Mouse (Mus musculus) heart, postnatal 0 days (tissue): ENCODE results near the gene Cd3eap. TPM values are rescaled to one million over a fixed set of nuclear protein-coding genes. Genes with fewer than 3 reads are reported as not detected.

Source experiments
- ATAC-seq: fragments of 200-750 bp; cut with Nextera tagmentation; 2 replicates; pipeline ENCODE4 v1.8.0; 2017; ENCODE audit warnings: low read depth, moderate number of reproducible peaks, moderate library complexity; ENCODE audit not compliant: insufficient read depth
- DNase-seq: peaks from one replicate; pipeline ENCODE4 v3.0.0-alpha.2; 2016; ENCODE audit warnings: low spot score
- H3K27ac ChIP-seq: fragments of 300-500 bp; sonication (generic); 2 replicates; pipeline ENCODE4 v1.5.1; 2014; ENCODE audit warnings: low read depth, mild to moderate bottlenecking
- H3K27me3 ChIP-seq: fragments of 300-500 bp; sonication (generic); 2 replicates; pipeline ENCODE4 v1.6.1; 2014; ENCODE audit warnings: low read length, mixed read lengths; ENCODE audit not compliant: control insufficient read depth, insufficient read depth
- H3K36me3 ChIP-seq: fragments of 300-500 bp; sonication (generic); replicated peaks from 2 replicates; pipeline ENCODE4 v1.6.1; 2014; ENCODE audit warnings: low read length, mixed read lengths; ENCODE audit not compliant: control insufficient read depth, insufficient read depth
- H3K4me1 ChIP-seq: fragments of 300-500 bp; sonication (generic); 2 replicates; pipeline ENCODE4 v1.6.1; 2014; ENCODE audit warnings: antibody characterized with exemption; ENCODE audit not compliant: control insufficient read depth, insufficient read depth
- H3K4me2 ChIP-seq: fragments of 300-500 bp; sonication (generic); 2 replicates; pipeline ENCODE4 v1.6.1; 2014; ENCODE audit warnings: low read depth, mild to moderate bottlenecking, low read length, moderate library complexity
- H3K4me3 ChIP-seq: fragments of 300-500 bp; sonication (generic); 2 replicates; pipeline ENCODE4 v1.5.1; 2014; ENCODE audit warnings: low read depth, low read length
- H3K9ac ChIP-seq: fragments of 300-500 bp; sonication (generic); replicated peaks from 2 replicates; pipeline ENCODE4 v1.6.1; 2014; ENCODE audit warnings: low read depth, low read length, mixed read lengths
- H3K9me3 ChIP-seq: fragments of 300-500 bp; sonication (generic); replicated peaks from 2 replicates; pipeline ENCODE4 v1.6.1; 2016; ENCODE audit warnings: low read length; ENCODE audit not compliant: control insufficient read depth
- CTCF ChIP-seq: IDR thresholded peaks from 2 replicates; pipeline ENCODE4 v1.5.1; 2016; ENCODE audit warnings: antibody characterized with exemption, control low read depth, low read depth
- EP300 ChIP-seq: IDR thresholded peaks from 2 replicates; pipeline ENCODE4 v1.6.1; 2016; ENCODE audit warnings: antibody characterized with exemption, low read depth
- WGBS: fragments of 180-500 bp; shearing (Covaris S2); extraction: QIAGEN DNeasy Blood & Tissue Kit; methylation state at CpG from one replicate; pipeline ENCODE4 v1.1.7; 2014; 5-methylcytosine and 5-hydroxymethylcytosine counted together
- polyA plus RNA-seq: library from polyadenylated mRNA; unstranded; fragments of >200 nt; fragmentation: Nextera tagmentation; extraction: Ambion mirVana; gene quantifications from 2 replicates; pipeline ENCODE4 v1.2.1, GENCODE M21; 2015
- total RNA-seq: library from RNA; depleted of rRNA; stranded (reverse); fragments of >200 nt; gene quantifications from 2 replicates; pipeline ENCODE4 v1.2.3, GENCODE M21; 2014; ENCODE audit warnings: low replicate concordance; rRNA removed

Cd3eap gene
- total RNA-seq = 1.9 and 3.2 TPM in 2 replicates
- polyA plus RNA-seq = 11.1 and 11.7 TPM in 2 replicates

GRCm38 (mm10) chr7:19359299-19359891 lies at the start of gene Cd3eap, which contains the start of gene Ppp1r13l:
Gene Cd3eap (minus strand): TSS chr7:19359483.
Gene Ppp1r13l (plus strand): TSS chr7:19359749.
- ATAC-seq = peak; percentile 40
- under 1% methylated on average over 31 of the region's 31 CpGs for WGBS
- H3K4me1 ChIP-seq = peaks cover 18% of the 10 kb centered on the region

GRCm38 (mm10) chr7:19405417-19405816 lies 46.1 kb upstream of the Cd3eap start:
- no peak overlapping the region for H3K9ac ChIP-seq
- DNase-seq = peak; percentile 83
- peak; percentile 30; the same call in 1 of the 2 replicates for ATAC-seq

More at GRCm38 (mm10) chr7:19359299-19359891, at the start of gene Cd3eap, which contains the start of gene Ppp1r13l:
- Histone ChIP-seq H3K36me3 (peaks cover 17% of the 10 kb centered on the region), H3K4me2 (peak within 1 kb of the TSS; percentile 79), H3K27me3 (no peaks in the 10 kb centered on the region), H3K27ac (peak within 1 kb of the TSS; percentile 87), H3K9ac (peak within 1 kb of the TSS; percentile 66), H3K9me3 (no peaks in the 10 kb centered on the region), H3K4me3 (peak within 1 kb of the TSS; percentile 62)
- DNase-seq = peak; percentile 90
- TF ChIP-seq CTCF = no peak
- TF ChIP-seq EP300 = 0 out of 2 replicates have a peak, but pooled peaks have one; percentile 70

GRCm38 (mm10) chr7:19404476-19404875 lies 45.2 kb upstream of the Cd3eap start, which contains the start of gene Ckm:
Gene Ckm (plus strand): TSS chr7:19404776.
- DNase-seq = no peak
- Histone ChIP-seq H3K4me1 (0 out of 2 replicates have a peak, but pooled peaks cover 5% of the 10 kb centered on the region), H3K27me3 (peaks cover 34% of the 10 kb centered on the region), H3K4me2 (peak within 1 kb of the TSS; percentile 96), H3K36me3 (no peaks in the 10 kb centered on the region), H3K9ac (peak within 1 kb of the TSS; percentile 53), H3K9me3 (peaks cover 5% of the 10 kb centered on the region; the same call in 1 of the 2 replicates), H3K27ac (no peak within 1 kb of the TSS), H3K4me3 (peak within 1 kb of the TSS; percentile 64)
- WGBS = 54% methylated on average over 7 of the region's 7 CpGs
- no peak for ATAC-seq
- TF ChIP-seq CTCF = no peak
- no peak for TF ChIP-seq EP300

More at GRCm38 (mm10) chr7:19405417-19405816, 46.1 kb upstream of the Cd3eap start:
- 5% methylated on average over 19 of the region's 19 CpGs for WGBS
- peaks cover 10% of the 10 kb centered on the region; the same call in 1 of the 2 replicates for H3K4me1 ChIP-seq
- H3K27me3 ChIP-seq = peaks cover 33% of the 10 kb centered on the region
- peak overlapping the region; percentile 18; the same call in 1 of the 2 replicates for H3K4me2 ChIP-seq
- TF ChIP-seq EP300 (no peak), CTCF (peak; percentile 92)
- no peak overlapping the region for H3K27ac ChIP-seq
- no peak overlapping the region for H3K4me3 ChIP-seq
- H3K9me3 ChIP-seq = peaks cover 5% of the 10 kb centered on the region; the same call in 1 of the 2 replicates
- H3K36me3 ChIP-seq = no peaks in the 10 kb centered on the region

GRCm38 (mm10) chr7:19403731-19404296 lies 44.5 kb upstream of the Cd3eap start, which contains the start of gene Klc3:
Gene Klc3 (minus strand): TSS chr7:19404104.
- Histone ChIP-seq H3K27me3 (peaks cover 38% of the 10 kb centered on the region), H3K9me3 (peaks cover 5% of the 10 kb centered on the region; the same call in 1 of the 2 replicates), H3K27ac (no peak within 1 kb of the TSS), H3K4me3 (peak within 1 kb of the TSS; percentile 64), H3K9ac (peak within 1 kb of the TSS; percentile 53), H3K36me3 (no peaks in the 10 kb centered on the region), H3K4me1 (0 out of 2 replicates have a peak, but pooled peaks cover 5% of the 10 kb centered on the region), H3K4me2 (peak within 1 kb of the TSS; percentile 96)
- WGBS = under 1% methylated on average over 60 of the region's 62 CpGs
- no peak for TF ChIP-seq CTCF
- no peak for TF ChIP-seq EP300
- DNase-seq = no peak
- ATAC-seq = no peak

GRCm38 (mm10) chr7:19402535-19403112 lies 43.3 kb upstream of the Cd3eap start:
- DNase-seq = no peak
- 0 out of 2 replicates have a peak, but pooled peaks cover 5% of the 10 kb centered on the region for H3K4me1 ChIP-seq
- H3K9me3 ChIP-seq = peaks cover 5% of the 10 kb centered on the region; the same call in 1 of the 2 replicates
- H3K9ac ChIP-seq = no peak overlapping the region
- H3K4me2 ChIP-seq = no peak overlapping the region
- no peak for ATAC-seq
- H3K27ac ChIP-seq = no peak overlapping the region
- 81% methylated on average over 9 of the region's 9 CpGs for WGBS
- peaks cover 38% of the 10 kb centered on the region for H3K27me3 ChIP-seq
- TF ChIP-seq EP300 (no peak), CTCF (no peak)
- H3K4me3 ChIP-seq = no peak overlapping the region
- H3K36me3 ChIP-seq = no peaks in the 10 kb centered on the region
